Mouse (Mus musculus): ENCODE measurements around the gene Nek9. TPM values are rescaled to one million over a fixed set of nuclear protein-coding genes. Genes with fewer than 3 reads are reported as not detected.

Nek9 gene
- polyA plus RNA-seq, 1 experiment = 2.6 TPM

GRCm38 (mm10) chr12:85292906-85293305, 46.3 kb downstream of the Nek9 start:
- no peak overlapping the region for H3K4me3 ChIP-seq (replicated peaks)
- H3K36me3 ChIP-seq (replicated peaks; ENCODE audit: low read length) = peaks cover under 1% of the 10 kb centered on the region
- peaks cover 17% of the 10 kb centered on the region for H3K4me1 ChIP-seq
- TF ChIP-seq FLI1 (IDR thresholded peaks at IDR 0.05; ENCODE audit: low read length) (no peak), GATA1 (IDR thresholded peaks at IDR 0.05; ENCODE audit: borderline replicate concordance, low read length) (no peak)
- no peaks in the 10 kb centered on the region for H3K9me3 ChIP-seq
- H3K27me3 ChIP-seq (replicated peaks) = peaks cover 31% of the 10 kb centered on the region

DNA sequence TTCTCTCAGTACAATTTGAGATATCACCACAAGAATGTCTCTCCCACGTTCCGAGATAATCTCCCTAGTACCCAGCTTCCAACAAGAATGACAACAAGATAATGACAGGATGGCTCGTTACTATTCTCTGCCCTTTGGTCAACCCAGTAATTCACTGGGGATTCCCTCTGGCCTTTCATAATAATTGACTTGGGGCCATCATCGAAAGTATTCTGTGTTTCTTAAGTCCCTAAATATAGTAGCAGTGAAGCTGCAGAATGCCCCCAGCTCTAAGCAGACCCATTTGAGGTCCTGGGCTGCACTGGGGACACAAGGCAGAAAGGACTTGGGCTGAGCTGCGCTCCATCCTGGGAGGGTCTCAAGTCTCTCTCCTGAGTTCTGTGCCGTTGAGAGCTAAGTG, 46.9 kb downstream of the Nek9 start:
- H3K36me3 ChIP-seq (replicated peaks; ENCODE audit: low read length) = no peaks in the 10 kb centered on the region
- no peak overlapping the region for H3K4me3 ChIP-seq (replicated peaks)
- peaks cover 19% of the 10 kb centered on the region for H3K4me1 ChIP-seq
- H3K9me3 ChIP-seq = no peaks in the 10 kb centered on the region
- TF ChIP-seq FLI1 (IDR thresholded peaks at IDR 0.05; ENCODE audit: low read length) = no peak
- TF ChIP-seq GATA1 (IDR thresholded peaks at IDR 0.05; ENCODE audit: borderline replicate concordance, low read length) = no peak
- H3K27me3 ChIP-seq (replicated peaks) = peaks cover 36% of the 10 kb centered on the region

DNA sequence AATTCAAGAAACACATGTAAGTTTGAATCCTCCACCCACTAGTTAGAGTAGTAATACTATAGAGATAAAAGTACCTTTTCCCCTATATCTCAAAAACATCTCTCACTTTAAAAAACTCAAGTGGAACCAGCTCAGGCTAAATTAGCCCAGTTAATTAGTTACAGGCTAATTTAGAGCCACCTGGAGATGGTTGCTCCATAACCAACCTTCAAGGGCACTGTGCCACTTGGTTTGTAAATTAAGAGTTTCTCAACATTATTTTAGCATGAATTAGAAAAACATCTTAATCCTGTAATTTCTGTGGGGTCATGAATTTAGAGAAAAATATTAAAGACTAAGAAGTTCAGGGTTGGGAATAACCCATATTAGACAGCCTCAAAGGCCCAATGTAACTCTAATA, 47.6 kb downstream of the Nek9 start:
- H3K4me3 ChIP-seq (replicated peaks) = no peak overlapping the region
- H3K27me3 ChIP-seq (replicated peaks) = peaks cover 35% of the 10 kb centered on the region
- H3K36me3 ChIP-seq (replicated peaks; ENCODE audit: low read length) = no peaks in the 10 kb centered on the region
- no peak for TF ChIP-seq GATA1 (IDR thresholded peaks at IDR 0.05; ENCODE audit: borderline replicate concordance, low read length)
- TF ChIP-seq FLI1 (IDR thresholded peaks at IDR 0.05; ENCODE audit: low read length) = no peak
- H3K9me3 ChIP-seq = 0 out of 2 replicates have a peak, but pooled peaks cover 3% of the 10 kb centered on the region
- H3K4me1 ChIP-seq = peaks cover 19% of the 10 kb centered on the region

- 0 out of 2 replicates have a peak, but pooled peaks cover 3% of the 10 kb centered on the region for H3K9me3 ChIP-seq
- H3K4me1 ChIP-seq = peaks cover 19% of the 10 kb centered on the region
- no peak overlapping the region for H3K4me3 ChIP-seq (replicated peaks)
- no peaks in the 10 kb centered on the region for H3K36me3 ChIP-seq (replicated peaks; ENCODE audit: low read length)
- TF ChIP-seq GATA1 (IDR thresholded peaks at IDR 0.05; ENCODE audit: borderline replicate concordance, low read length) (no peak), FLI1 (IDR thresholded peaks at IDR 0.05; ENCODE audit: low read length) (no peak)
- peaks cover 36% of the 10 kb centered on the region for H3K27me3 ChIP-seq (replicated peaks)
Measured at GRCm38 (mm10) chr12:85290633-85291032, 48.5 kb downstream of the Nek9 start.

- no peak for TF ChIP-seq GATA1 (IDR thresholded peaks at IDR 0.05; ENCODE audit: borderline replicate concordance, low read length)
- TF ChIP-seq FLI1 (IDR thresholded peaks at IDR 0.05; ENCODE audit: low read length) = no peak
- Histone ChIP-seq H3K4me3 (replicated peaks) (no peak overlapping the region), H3K27me3 (replicated peaks) (peaks cover 36% of the 10 kb centered on the region), H3K9me3 (0 out of 2 replicates have a peak, but pooled peaks cover 3% of the 10 kb centered on the region), H3K36me3 (replicated peaks; ENCODE audit: low read length) (no peaks in the 10 kb centered on the region), H3K4me1 (peaks cover 19% of the 10 kb centered on the region)
Measured at GRCm38 (mm10) chr12:85289157-85290000, 49.8 kb downstream of the Nek9 start.

- Histone ChIP-seq H3K4me3 (replicated peaks) (peak within 1 kb of the TSS; percentile 91), H3K36me3 (replicated peaks; ENCODE audit: low read length) (no peaks in the 10 kb centered on the region), H3K9me3 (0 out of 2 replicates have a peak, but pooled peaks cover 3% of the 10 kb centered on the region), H3K27me3 (replicated peaks) (peaks cover 36% of the 10 kb centered on the region), H3K4me1 (peaks cover 21% of the 10 kb centered on the region)
- TF ChIP-seq GATA1 (IDR thresholded peaks at IDR 0.05; ENCODE audit: borderline replicate concordance, low read length) = no peak
- TF ChIP-seq FLI1 (IDR thresholded peaks at IDR 0.05; ENCODE audit: low read length) = no peak
Measured at GRCm38 (mm10) chr12:85288486-85289156, 50.5 kb downstream of the Nek9 start, which contains the start of gene Zc2hc1c. Gene Zc2hc1c (plus strand): TSS chr12:85288591.

DNA sequence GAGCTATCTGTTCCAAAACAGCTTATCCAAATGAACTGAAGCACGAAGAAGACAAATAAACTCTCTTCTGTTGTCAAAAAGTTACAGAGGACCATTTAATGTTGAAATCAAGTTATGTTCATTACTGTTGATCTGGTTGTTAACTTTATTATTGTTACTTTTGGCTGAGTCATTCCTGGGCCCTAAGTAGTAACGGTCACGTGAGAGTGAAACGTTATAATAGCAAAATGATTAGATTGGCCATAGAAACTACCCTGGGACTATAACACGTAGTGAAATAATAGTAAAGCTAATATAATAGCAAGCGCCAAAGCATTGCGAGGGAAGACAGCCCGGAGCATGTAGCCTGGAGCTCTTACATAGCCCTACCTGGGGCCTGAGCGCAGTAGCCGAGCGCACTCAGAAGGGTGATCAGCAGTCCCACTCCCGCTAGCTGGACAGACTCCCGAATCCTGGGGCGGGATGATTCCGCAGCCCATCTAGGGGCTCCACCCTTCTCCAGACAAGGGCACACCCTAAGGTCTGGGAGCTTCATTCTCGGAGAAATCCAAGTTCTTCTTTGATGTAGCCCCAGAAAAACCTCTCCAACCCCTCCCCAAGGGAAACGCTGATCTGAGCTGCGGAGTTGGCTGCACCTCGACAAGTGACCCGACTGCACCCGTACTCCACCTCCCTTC, 51.2 kb downstream of the Nek9 start, which contains the start of gene Acyp1:
Gene Acyp1 (minus strand): TSS at position 630 of the 677 bp plus-strand sequence.
- H3K36me3 ChIP-seq (replicated peaks; ENCODE audit: low read length) = no peaks in the 10 kb centered on the region
- TF ChIP-seq GATA1 (IDR thresholded peaks at IDR 0.05; ENCODE audit: borderline replicate concordance, low read length) = no peak
- TF ChIP-seq FLI1 (IDR thresholded peaks at IDR 0.05; ENCODE audit: low read length) = no peak
- 0 out of 2 replicates have a peak, but pooled peaks cover 3% of the 10 kb centered on the region for H3K9me3 ChIP-seq
- H3K4me3 ChIP-seq (replicated peaks) = peak within 1 kb of the TSS; percentile 91
- H3K27me3 ChIP-seq (replicated peaks) = peaks cover 36% of the 10 kb centered on the region
- H3K4me1 ChIP-seq = peaks cover 21% of the 10 kb centered on the region

- TF ChIP-seq FLI1 (IDR thresholded peaks at IDR 0.05; ENCODE audit: low read length) (no peak), GATA1 (IDR thresholded peaks at IDR 0.05; ENCODE audit: borderline replicate concordance, low read length) (no peak)
- Histone ChIP-seq H3K36me3 (replicated peaks; ENCODE audit: low read length) (no peaks in the 10 kb centered on the region), H3K4me3 (replicated peaks) (no peak overlapping the region), H3K9me3 (0 out of 2 replicates have a peak, but pooled peaks cover 3% of the 10 kb centered on the region), H3K27me3 (replicated peaks) (peaks cover 36% of the 10 kb centered on the region), H3K4me1 (peaks cover 15% of the 10 kb centered on the region)
Measured at GRCm38 (mm10) chr12:85286941-85287340, 52.2 kb downstream of the Nek9 start.

DNA sequence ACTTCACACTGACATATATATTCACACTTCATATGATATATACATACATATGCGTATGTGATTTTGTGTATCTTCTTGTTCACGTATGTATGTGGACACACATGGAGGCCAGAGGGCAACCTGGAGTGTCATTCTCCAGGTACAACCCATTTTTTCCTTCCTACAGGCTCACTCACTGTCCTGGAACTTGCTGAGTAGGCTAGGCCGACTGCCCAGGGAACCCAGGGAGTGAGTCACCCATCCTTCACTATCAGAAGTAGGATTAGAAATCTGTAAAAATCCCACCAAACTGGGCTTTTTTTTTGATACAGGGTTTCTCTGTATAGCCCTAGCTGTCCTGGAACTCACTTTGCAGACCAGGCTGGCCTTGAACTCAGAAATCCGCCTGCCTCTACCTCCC, 54.2 kb downstream of the Nek9 start:
- TF ChIP-seq FLI1 (IDR thresholded peaks at IDR 0.05; ENCODE audit: low read length) (no peak), GATA1 (IDR thresholded peaks at IDR 0.05; ENCODE audit: borderline replicate concordance, low read length) (no peak)
- peaks cover 18% of the 10 kb centered on the region for H3K4me1 ChIP-seq
- no peak overlapping the region for H3K4me3 ChIP-seq (replicated peaks)
- H3K9me3 ChIP-seq = 0 out of 2 replicates have a peak, but pooled peaks cover 3% of the 10 kb centered on the region
- H3K27me3 ChIP-seq (replicated peaks) = peaks cover 28% of the 10 kb centered on the region
- H3K36me3 ChIP-seq (replicated peaks; ENCODE audit: low read length) = no peaks in the 10 kb centered on the region
